ENCODE assay signal across 8 mouse cellular contexts in genomic region chr10:121641272-121642053, GRCm38 (mm10). TPM values are rescaled to one million over a fixed set of nuclear protein-coding genes. Genes with fewer than 3 reads are reported as not detected.
DNase-seq lines count a peak whose midpoint lies in the region; ATAC-seq lines count a peak whose summit lies in the region.

TSS of gene D930020B18Rik (plus strand) at chr10:121641588.

- peak within 1 kb of the TSS; percentile 99 for H3K4me2 ChIP-seq in intestine, embryonic 16.5 days (ENCODE audit: low read depth, low read length)

- intact Hi-C loops in gastrocnemius, postnatal 14 days (cut with DNase I; ENCODE audit: low total_unique reads): no loop called here

- no peaks in the 10 kb centered on the region for H3K9me3 ChIP-seq in forebrain, embryonic 10.5 days
- no peaks in the 10 kb centered on the region for H3K9me3 ChIP-seq in intestine, embryonic 16.5 days (ENCODE audit: control insufficient read depth, low read length)

- H3K36me3 ChIP-seq in forebrain, embryonic 10.5 days (replicated peaks): no peaks in the 10 kb centered on the region
- H3K36me3 ChIP-seq in intestine, embryonic 16.5 days (ENCODE audit: control insufficient read depth, insufficient read depth, low read length): no peaks in the 10 kb centered on the region
- no peaks in the 10 kb centered on the region for H3K36me3 ChIP-seq in splenic B cell, adult 2 months (ENCODE audit: control insufficient read depth, insufficient read depth, low read length, poor library complexity, severe bottlenecking)

- peak within 1 kb of the TSS; percentile 68 for H3K4me3 ChIP-seq in forebrain, embryonic 10.5 days
- peak within 1 kb of the TSS; percentile 61 for H3K4me3 ChIP-seq in intestine, embryonic 16.5 days (ENCODE audit: low read length)

- peak; percentile 18 for DNase-seq in kidney, adult 18-20 months
- DNase-seq in kidney, adult 11 months: no peak
- peak; percentile 86 for DNase-seq in ZHBTc4 (ENCODE audit: low read depth, low spot score)
- peak; percentile 72 for DNase-seq in forebrain, embryonic 10.5 days (ENCODE audit: extremely low spot score, low spot score)
- DNase-seq in lung, postnatal 10 days: peak; percentile 8
- peak; percentile 35 for DNase-seq in splenic B cell, adult 2 months (ENCODE audit: low read depth, low spot score)
- no peak for DNase-seq in gastrocnemius, postnatal 14 days

- H3K4me1 ChIP-seq in forebrain, embryonic 10.5 days: peaks cover 28% of the 10 kb centered on the region
- H3K4me1 ChIP-seq in intestine, embryonic 16.5 days (ENCODE audit: control insufficient read depth, insufficient read depth, low read length): peaks cover 12% of the 10 kb centered on the region

- H3K27ac ChIP-seq in forebrain, embryonic 10.5 days: peak within 1 kb of the TSS; percentile 74
- no peak within 1 kb of the TSS for H3K27ac ChIP-seq in intestine, embryonic 16.5 days (ENCODE audit: low read length)

- H3K27me3 ChIP-seq in forebrain, embryonic 10.5 days (ENCODE audit: poor library complexity, severe bottlenecking): peaks cover 50% of the 10 kb centered on the region
- H3K27me3 ChIP-seq in intestine, embryonic 16.5 days (replicated peaks; ENCODE audit: control insufficient read depth, insufficient read depth, low read length): peaks cover 8% of the 10 kb centered on the region
- H3K27me3 ChIP-seq in splenic B cell, adult 2 months (ENCODE audit: control insufficient read depth, insufficient read depth, low read length, poor library complexity, severe bottlenecking): no peaks in the 10 kb centered on the region

- H3K9ac ChIP-seq in intestine, embryonic 16.5 days (ENCODE audit: low read depth, low read length): peak within 1 kb of the TSS; percentile 59

- peak; percentile 76 for ATAC-seq in intestine, embryonic 16.5 days

- WGBS in forebrain, embryonic 10.5 days: under 1% methylated on average over 69 of the region's 69 CpGs
- WGBS in intestine, embryonic 16.5 days: under 1% methylated on average over 69 of the region's 69 CpGs

RNA-seq across cellular contexts. Expression of gene D930020B18Rik, which starts in this region (rescaled TPM):
- 0.47 and 0.50 TPM in 2 replicates for polyA plus RNA-seq in forebrain, embryonic 10.5 days (2016; fragmentation: Nextera tagmentation; extraction: Ambion mirVana)
- 0.28 and 0.36 TPM in 2 replicates for polyA plus RNA-seq in intestine, embryonic 16.5 days (2015; fragmentation: Nextera tagmentation; extraction: Ambion mirVana)
- not detected for total RNA-seq in gastrocnemius, postnatal 14 days (2021)

Comparison
In these comparisons a context has a peak if more than half of its experiments do, and no peak if none do; other contexts are left out.
1. DNase-seq: peak in kidney, adult 18-20 months (single experiment), ZHBTc4 (single experiment), lung, postnatal 10 days (single experiment) and splenic B cell, adult 2 months (single experiment); none in kidney, adult 11 months (single experiment) and gastrocnemius, postnatal 14 days (single experiment).
2. Peak in DNase-seq, H3K4me3 ChIP-seq and H3K27ac ChIP-seq in forebrain, embryonic 10.5 days; RNA of the gene not detected or under 1 TPM.
3. Peak in ATAC-seq, H3K4me3 ChIP-seq, H3K9ac ChIP-seq and H3K4me2 ChIP-seq in intestine, embryonic 16.5 days; RNA of the gene not detected or under 1 TPM.